Mouse (Mus musculus) lung, embryonic 14.5 days (tissue): ENCODE measurements around the gene Atrip. TPM values are rescaled to one million over a fixed set of nuclear protein-coding genes. Genes with fewer than 3 reads are reported as not detected.

Source experiments
- ATAC-seq: fragments of 200-750 bp; cut with Nextera tagmentation; 2 replicates; pipeline ENCODE4 v1.8.0; 2017; ENCODE audit warnings: mild to moderate bottlenecking, moderate TSS enrichment, moderate library complexity; ENCODE audit not compliant: insufficient read depth
- DNase-seq: peaks from one replicate; pipeline ENCODE4 v3.0.0-alpha.2; 2015
- H3K27ac ChIP-seq: fragments of 300-500 bp; sonication (generic); 2 replicates; pipeline ENCODE4 v1.5.1; 2014; ENCODE audit warnings: low read depth, mild to moderate bottlenecking, moderate library complexity
- H3K27me3 ChIP-seq: fragments of 300-500 bp; sonication (generic); 2 replicates; pipeline ENCODE4 v1.6.1; 2014; ENCODE audit warnings: low read length, control low read depth; ENCODE audit not compliant: insufficient read depth
- H3K36me3 ChIP-seq: fragments of 300-500 bp; sonication (generic); 2 replicates; pipeline ENCODE4 v1.6.1; 2014; ENCODE audit warnings: control low read depth; ENCODE audit not compliant: insufficient read depth
- H3K4me1 ChIP-seq: fragments of 300-500 bp; sonication (generic); 2 replicates; pipeline ENCODE4 v1.6.1; 2014; ENCODE audit warnings: antibody characterized with exemption, control low read depth; ENCODE audit not compliant: insufficient read depth
- H3K4me2 ChIP-seq: fragments of 300-500 bp; sonication (generic); 2 replicates; pipeline ENCODE4 v1.6.1; 2014; ENCODE audit warnings: mild to moderate bottlenecking
- H3K4me3 ChIP-seq: fragments of 300-500 bp; sonication (generic); 2 replicates; pipeline ENCODE4 v1.5.1; 2014; ENCODE audit warnings: low read depth, low read length
- H3K9ac ChIP-seq: fragments of 300-500 bp; sonication (generic); 2 replicates; pipeline ENCODE4 v1.6.1; 2014
- H3K9me3 ChIP-seq: fragments of 300-500 bp; sonication (generic); 2 replicates; pipeline ENCODE4 v1.6.1; 2016; ENCODE audit warnings: low read depth, low read length, control low read depth
- CTCF ChIP-seq: IDR thresholded peaks from 2 replicates; pipeline ENCODE4 v1.5.1; 2016; ENCODE audit warnings: antibody characterized with exemption, low read depth
- WGBS: fragments of 180-500 bp; shearing (Covaris S2); extraction: QIAGEN DNeasy Blood & Tissue Kit; methylation state at CpG from one replicate; pipeline ENCODE4 v1.1.7; 2014; 5-methylcytosine and 5-hydroxymethylcytosine counted together
- polyA plus RNA-seq: library from polyadenylated mRNA; unstranded; fragments of >200 nt; fragmentation: Nextera tagmentation; extraction: Ambion mirVana; gene quantifications from 2 replicates; pipeline ENCODE4 v1.2.1, GENCODE M21; 2014

The Atrip gene
- polyA plus RNA-seq, 1 experiment from 2014 or later = 27.6 TPM

GRCm38 (mm10) chr9:109098366-109098765 lies 24.4 kb upstream of the Atrip start:
- peak overlapping the region; percentile 99 for H3K27ac ChIP-seq
- peaks cover 31% of the 10 kb centered on the region for H3K36me3 ChIP-seq
- no peak overlapping the region for H3K9ac ChIP-seq
- H3K9me3 ChIP-seq = no peaks in the 10 kb centered on the region
- H3K4me1 ChIP-seq = peaks cover 32% of the 10 kb centered on the region
- peak; percentile 11 for DNase-seq
- no peaks in the 10 kb centered on the region for H3K27me3 ChIP-seq
- H3K4me2 ChIP-seq = peak overlapping the region; percentile 87
- 64% methylated on average over 8 of the region's 8 CpGs for WGBS
- TF ChIP-seq CTCF = no peak
- peak overlapping the region; percentile 5; the same call in 1 of the 2 replicates for H3K4me3 ChIP-seq
- no peak for ATAC-seq

DNA sequence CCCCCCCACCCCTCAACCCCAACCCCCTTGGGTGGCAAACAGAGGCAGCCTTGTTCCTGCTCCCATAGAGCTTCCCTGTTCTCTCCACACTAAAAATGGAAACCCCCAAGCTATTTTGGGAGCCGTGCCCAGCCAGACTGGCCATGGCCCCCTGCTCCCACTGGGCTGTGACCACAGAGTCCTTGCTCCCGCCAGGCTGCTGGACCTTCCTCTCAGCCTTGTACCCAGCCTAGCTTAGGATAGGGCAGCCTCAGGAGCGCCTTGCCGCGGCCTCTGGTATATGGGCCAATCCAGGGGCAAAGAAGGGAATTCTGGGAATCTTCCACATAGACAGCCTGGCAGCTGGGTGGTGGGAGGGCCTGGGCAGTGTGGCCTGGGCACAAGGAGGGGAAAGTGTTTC lies 23.9 kb upstream of the Atrip start:
- H3K36me3 ChIP-seq = peaks cover 26% of the 10 kb centered on the region
- TF ChIP-seq CTCF = no peak
- peak overlapping the region; percentile 5; the same call in 1 of the 2 replicates for H3K4me3 ChIP-seq
- no peaks in the 10 kb centered on the region for H3K9me3 ChIP-seq
- 53% methylated on average over 5 of the region's 5 CpGs for WGBS
- H3K4me2 ChIP-seq = peak overlapping the region; percentile 87
- ATAC-seq (no peak), DNase-seq (peak; percentile 10)
- peaks cover 32% of the 10 kb centered on the region for H3K4me1 ChIP-seq
- H3K27ac ChIP-seq = peak overlapping the region; percentile 99
- H3K27me3 ChIP-seq = no peaks in the 10 kb centered on the region
- no peak overlapping the region for H3K9ac ChIP-seq

GRCm38 (mm10) chr9:109097291-109097690 lies 23.4 kb upstream of the Atrip start:
- H3K9ac ChIP-seq = peak overlapping the region; percentile 98
- H3K27ac ChIP-seq = peak overlapping the region; percentile 99
- no peaks in the 10 kb centered on the region for H3K27me3 ChIP-seq
- peaks cover 20% of the 10 kb centered on the region for H3K36me3 ChIP-seq
- H3K9me3 ChIP-seq = no peaks in the 10 kb centered on the region
- WGBS = 20% methylated on average over 6 of the region's 6 CpGs
- ATAC-seq (no peak), DNase-seq (peak; percentile 62)
- peaks cover 32% of the 10 kb centered on the region for H3K4me1 ChIP-seq
- H3K4me3 ChIP-seq = peak overlapping the region; percentile 72
- no peak for TF ChIP-seq CTCF
- peak overlapping the region; percentile 87 for H3K4me2 ChIP-seq

GRCm38 (mm10) chr9:109096856-109097255 lies 22.9 kb upstream of the Atrip start:
- H3K4me2 ChIP-seq = peak overlapping the region; percentile 87
- peak; percentile 33 for DNase-seq
- peaks cover 20% of the 10 kb centered on the region for H3K36me3 ChIP-seq
- peaks cover 32% of the 10 kb centered on the region for H3K4me1 ChIP-seq
- peak overlapping the region; percentile 98 for H3K9ac ChIP-seq
- peak overlapping the region; percentile 72 for H3K4me3 ChIP-seq
- peak overlapping the region; percentile 99 for H3K27ac ChIP-seq
- H3K27me3 ChIP-seq = no peaks in the 10 kb centered on the region
- H3K9me3 ChIP-seq = no peaks in the 10 kb centered on the region
- ATAC-seq = no peak
- 20% methylated on average over 6 of the region's 6 CpGs for WGBS
- no peak for TF ChIP-seq CTCF

DNA sequence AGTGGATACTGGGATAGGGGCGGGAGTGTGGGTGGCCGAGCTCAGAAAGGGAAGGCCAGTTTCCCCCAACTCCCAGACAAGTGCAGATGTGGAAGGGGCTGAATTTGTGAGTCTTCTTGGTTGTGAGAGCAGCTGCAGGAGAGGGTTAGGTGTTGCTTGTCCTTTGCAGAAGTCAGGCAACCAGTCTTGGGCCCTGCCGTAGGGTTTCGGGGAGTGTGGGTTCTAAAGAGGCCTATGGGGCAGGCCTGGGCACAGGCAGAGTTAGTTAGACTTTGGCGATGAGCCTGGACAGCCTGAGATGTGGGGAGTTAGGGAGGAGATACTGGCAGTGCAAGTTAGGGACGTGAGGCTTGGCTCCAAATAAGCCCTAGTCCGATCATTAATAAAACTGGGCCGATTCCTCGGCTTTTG lies 22.3 kb upstream of the Atrip start:
- Histone ChIP-seq H3K36me3 (peaks cover 20% of the 10 kb centered on the region), H3K9ac (peak overlapping the region; percentile 98), H3K27ac (peak overlapping the region; percentile 99), H3K4me1 (peaks cover 32% of the 10 kb centered on the region), H3K9me3 (no peaks in the 10 kb centered on the region), H3K4me2 (peak overlapping the region; percentile 87), H3K4me3 (peak overlapping the region; percentile 72), H3K27me3 (no peaks in the 10 kb centered on the region)
- WGBS = 10% methylated on average over 9 of the region's 9 CpGs
- no peak for TF ChIP-seq CTCF
- ATAC-seq = 0 out of 2 replicates have a peak, but pooled peaks have one; percentile 0
- DNase-seq = peak; percentile 58

GRCm38 (mm10) chr9:109095137-109095982 lies 21.4 kb upstream of the Atrip start, which contains the start of gene Plxnb1:
Gene Plxnb1 (plus strand): TSS chr9:109095389.
- Histone ChIP-seq H3K27me3 (no peaks in the 10 kb centered on the region), H3K4me2 (peak within 1 kb of the TSS; percentile 87), H3K36me3 (peaks cover 13% of the 10 kb centered on the region), H3K27ac (peak within 1 kb of the TSS; percentile 99), H3K9me3 (no peaks in the 10 kb centered on the region), H3K9ac (peak within 1 kb of the TSS; percentile 98), H3K4me1 (peaks cover 32% of the 10 kb centered on the region), H3K4me3 (peak within 1 kb of the TSS; percentile 72)
- no peak for TF ChIP-seq CTCF
- DNase-seq (peak; percentile 88), ATAC-seq (peak; percentile 57)
- under 1% methylated on average over 89 of the region's 102 CpGs for WGBS

- Histone ChIP-seq H3K36me3 (peaks cover 10% of the 10 kb centered on the region; the same call in 1 of the 2 replicates), H3K4me3 (peak overlapping the region; percentile 72), H3K27ac (peak overlapping the region; percentile 99), H3K4me1 (peaks cover 32% of the 10 kb centered on the region), H3K27me3 (no peaks in the 10 kb centered on the region), H3K4me2 (peak overlapping the region; percentile 87), H3K9ac (peak overlapping the region; percentile 98), H3K9me3 (no peaks in the 10 kb centered on the region)
- WGBS = 2% methylated on average over 21 of the region's 21 CpGs
- peak; percentile 67 for DNase-seq
- no peak for TF ChIP-seq CTCF
- ATAC-seq = peak; percentile 11
Observed at GRCm38 (mm10) chr9:109094553-109095136, 20.7 kb upstream of the Atrip start.
